Mouse (Mus musculus): Measurements from ENCODE around the gene T2.
A peak's percentile ranks its signal among the peaks of the same experiment; 100 is the strongest.
"Not testable (repeated sequence)": the region's sequence is repeated elsewhere in the genome, so short reads cannot be mapped to it uniquely, and the experiment has no call there.

T2 gene

DNA sequence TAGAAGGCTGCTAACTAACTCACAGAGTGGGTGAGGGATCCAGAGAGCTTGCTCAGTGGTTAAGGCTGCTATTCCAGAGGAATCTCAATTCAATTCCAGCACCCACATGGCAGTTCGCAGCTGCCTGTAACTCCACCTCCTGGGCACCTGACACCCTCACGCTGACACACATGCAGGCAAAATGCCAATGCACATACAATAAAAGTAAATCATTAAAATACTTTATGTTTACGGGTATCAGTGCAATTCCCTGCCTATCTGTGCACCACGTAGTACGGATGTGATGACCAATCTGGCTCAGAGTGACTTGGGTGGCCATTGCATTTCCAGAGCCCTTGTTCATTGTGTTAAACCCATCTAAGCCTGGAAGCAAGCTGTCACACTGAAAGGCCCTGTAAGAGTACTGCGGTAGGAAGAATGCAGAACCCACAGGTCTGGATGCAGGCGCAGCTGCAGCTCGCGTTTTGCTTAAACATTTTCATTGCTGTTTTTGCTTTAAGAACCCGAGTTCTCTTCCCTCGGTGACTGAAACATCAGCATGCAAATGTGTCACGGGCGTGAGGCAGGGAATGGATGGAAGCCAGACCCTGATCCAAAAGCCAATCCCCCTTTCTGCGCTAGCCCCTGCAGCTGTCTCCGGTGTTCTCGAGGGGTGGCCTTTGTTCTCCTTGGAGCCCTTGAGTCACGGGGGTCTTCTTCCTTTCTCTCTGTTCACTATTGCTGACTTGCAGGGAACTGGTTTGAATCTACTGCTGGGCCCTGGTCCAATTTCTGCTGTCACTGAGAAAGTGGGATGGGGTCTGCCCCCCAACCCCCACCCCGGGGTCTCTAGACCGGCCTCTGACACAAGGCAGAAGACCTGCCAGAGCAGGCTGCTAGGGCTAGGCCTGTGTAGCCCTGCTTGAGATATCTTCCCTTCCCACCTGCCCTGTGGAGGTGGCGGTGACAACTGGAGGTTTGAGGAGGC, 12.0 kb downstream of the T2 start:
- peak; percentile 70 to 78 for DNase-seq (ENCODE audit: low spot score in 2 of 2)

DNA sequence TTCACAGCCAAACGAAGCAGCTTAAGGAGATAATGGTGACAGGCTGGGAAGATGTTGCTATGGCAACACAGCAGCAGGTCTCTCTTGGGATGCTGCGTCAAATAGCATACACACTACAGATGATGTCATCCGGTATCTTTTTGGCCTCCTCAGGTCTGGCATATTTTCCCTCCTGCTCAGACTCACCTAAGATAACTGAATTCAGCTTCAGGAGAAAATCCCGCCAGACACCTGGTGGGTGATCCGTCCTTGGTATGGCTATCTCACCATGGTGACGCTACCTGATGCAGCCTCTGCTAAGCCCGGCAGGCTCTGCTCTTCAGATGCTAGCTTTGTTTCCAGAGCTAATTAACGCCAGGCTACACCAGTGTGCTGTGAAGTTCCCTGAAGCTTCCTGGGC, 12.8 kb downstream of the T2 start:
- peak; percentile 81 to 94 for DNase-seq (ENCODE audit: low spot score in 2 of 2)

GRCm38 (mm10) chr17:8369171-8369570, 13.4 kb downstream of the T2 start:
- DNase-seq (ENCODE audit: low spot score in 2 of 2), result no peak

GRCm38 (mm10) chr17:8370634-8371229, 14.9 kb downstream of the T2 start:
- peak in 1 of 2 experiments; percentile 50 for DNase-seq (ENCODE audit: low spot score in 2 of 2)

GRCm38 (mm10) chr17:8371834-8372233, 16.0 kb downstream of the T2 start:
- peak; percentile 92 to 94 for DNase-seq (ENCODE audit: low spot score in 2 of 2)

GRCm38 (mm10) chr17:8372286-8373046, 16.7 kb downstream of the T2 start:
- DNase-seq (ENCODE audit: low spot score in 2 of 2), result peak; percentile 87 to 90

DNA sequence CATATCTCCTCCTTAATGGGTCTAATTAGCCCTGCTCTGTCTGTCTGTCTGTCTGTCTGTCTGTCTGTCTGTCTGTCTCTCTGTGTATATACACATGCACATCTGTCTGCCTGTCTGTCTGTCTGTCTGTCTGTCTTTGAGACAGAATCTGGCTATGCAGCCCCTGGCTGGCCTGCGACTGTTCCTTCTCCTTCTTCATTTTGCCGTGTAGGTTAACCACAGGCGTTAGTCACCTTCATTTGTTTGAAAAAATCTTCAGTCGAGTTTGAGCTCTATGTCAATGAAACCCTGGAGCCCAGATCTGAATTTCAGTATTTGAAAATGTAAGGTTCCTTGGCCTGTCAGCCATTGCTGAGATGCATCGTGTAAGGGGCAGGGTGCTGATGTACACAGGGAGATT, 21.5 kb downstream of the T2 start:
- no peak for DNase-seq (ENCODE audit: low spot score in 2 of 2)

GRCm38 (mm10) chr17:8385441-8385840, 29.6 kb downstream of the T2 start:
- no peak for DNase-seq (ENCODE audit: low spot score in 2 of 2)

- peak; percentile 44 to 74 for DNase-seq (ENCODE audit: low spot score in 2 of 2)
Observed at GRCm38 (mm10) chr17:8388463-8388862, 32.7 kb downstream of the T2 start.

DNA sequence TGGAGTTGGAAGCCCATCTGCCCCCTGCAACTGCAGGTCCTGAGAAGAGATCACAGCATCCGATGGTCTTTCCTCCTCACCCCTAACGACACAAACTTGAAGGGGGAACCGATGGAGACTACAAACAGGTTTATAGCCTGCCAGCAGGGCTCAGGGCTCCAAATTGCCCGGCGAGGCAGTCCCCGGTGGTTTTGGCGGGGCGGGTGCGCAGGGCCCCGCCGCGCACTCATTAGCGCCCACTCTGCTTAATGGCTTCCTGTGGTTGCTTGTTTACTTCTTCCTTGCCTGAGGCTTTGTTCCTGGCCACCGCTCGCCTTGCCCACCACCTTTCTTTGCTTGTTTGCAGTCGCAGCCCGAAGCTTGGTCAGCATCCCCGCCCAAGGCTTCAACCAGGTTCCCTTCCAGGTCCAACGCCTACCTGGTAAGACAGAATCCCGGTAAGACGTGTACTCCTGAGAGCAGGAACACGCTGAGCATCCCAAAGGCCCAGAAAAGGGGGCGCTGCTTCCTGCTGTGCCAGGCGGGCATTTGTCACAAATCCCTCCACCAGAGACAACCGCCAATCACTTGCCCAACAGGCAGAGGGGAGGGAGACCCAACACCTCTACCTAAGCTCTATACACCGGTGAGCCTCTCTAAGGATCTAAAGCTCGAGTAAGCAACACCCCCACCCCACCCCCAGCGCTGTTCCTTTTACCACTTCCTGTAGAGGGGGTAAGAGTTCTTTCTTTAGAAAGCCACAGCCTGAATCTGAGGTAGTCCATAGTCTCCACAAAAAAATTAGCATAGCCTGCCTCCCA, 33.4 kb downstream of the T2 start:
- no peak for DNase-seq (ENCODE audit: low spot score in 2 of 2)

- DNase-seq (ENCODE audit: low spot score in 2 of 2), result no peak
Observed at GRCm38 (mm10) chr17:8389790-8390095, 34.0 kb downstream of the T2 start.

GRCm38 (mm10) chr17:8390487-8390886, 34.7 kb downstream of the T2 start:
- DNase-seq (ENCODE audit: low spot score in 2 of 2), result no peak

GRCm38 (mm10) chr17:8396371-8396770, 40.6 kb downstream of the T2 start:
- no peak for DNase-seq (ENCODE audit: low spot score in 2 of 2)

DNA sequence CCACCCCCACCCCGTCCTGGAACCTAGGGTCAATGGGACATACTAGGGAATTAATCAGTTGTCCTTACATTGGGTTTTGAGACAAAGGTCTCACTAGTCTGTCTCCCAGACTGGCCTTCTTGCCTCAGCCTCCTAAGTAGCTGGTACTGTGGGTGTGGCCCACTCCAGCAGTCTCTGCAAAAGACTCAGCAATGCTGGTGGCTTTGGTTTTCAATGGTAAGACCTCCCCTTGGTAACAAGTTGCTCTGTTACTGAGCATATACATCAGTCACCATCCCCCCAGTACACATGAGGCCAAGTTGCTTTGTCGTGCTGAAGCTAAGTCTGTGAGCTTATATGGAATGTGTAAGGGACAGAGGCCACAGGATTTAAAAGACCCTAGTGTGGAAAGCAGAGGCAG, 42.2 kb downstream of the T2 start:
- DNase-seq (ENCODE audit: low spot score in 2 of 2), result no peak

GRCm38 (mm10) chr17:8403932-8404331, 48.1 kb downstream of the T2 start:
- DNase-seq (ENCODE audit: low spot score in 2 of 2), result not testable (repeated sequence)

GRCm38 (mm10) chr17:8406285-8406684, 50.5 kb downstream of the T2 start:
- no peak for DNase-seq (ENCODE audit: low spot score in 2 of 2)

- not testable (repeated sequence) for DNase-seq (ENCODE audit: low spot score in 2 of 2)
Observed at GRCm38 (mm10) chr17:8408002-8408401, 52.2 kb downstream of the T2 start.

DNA sequence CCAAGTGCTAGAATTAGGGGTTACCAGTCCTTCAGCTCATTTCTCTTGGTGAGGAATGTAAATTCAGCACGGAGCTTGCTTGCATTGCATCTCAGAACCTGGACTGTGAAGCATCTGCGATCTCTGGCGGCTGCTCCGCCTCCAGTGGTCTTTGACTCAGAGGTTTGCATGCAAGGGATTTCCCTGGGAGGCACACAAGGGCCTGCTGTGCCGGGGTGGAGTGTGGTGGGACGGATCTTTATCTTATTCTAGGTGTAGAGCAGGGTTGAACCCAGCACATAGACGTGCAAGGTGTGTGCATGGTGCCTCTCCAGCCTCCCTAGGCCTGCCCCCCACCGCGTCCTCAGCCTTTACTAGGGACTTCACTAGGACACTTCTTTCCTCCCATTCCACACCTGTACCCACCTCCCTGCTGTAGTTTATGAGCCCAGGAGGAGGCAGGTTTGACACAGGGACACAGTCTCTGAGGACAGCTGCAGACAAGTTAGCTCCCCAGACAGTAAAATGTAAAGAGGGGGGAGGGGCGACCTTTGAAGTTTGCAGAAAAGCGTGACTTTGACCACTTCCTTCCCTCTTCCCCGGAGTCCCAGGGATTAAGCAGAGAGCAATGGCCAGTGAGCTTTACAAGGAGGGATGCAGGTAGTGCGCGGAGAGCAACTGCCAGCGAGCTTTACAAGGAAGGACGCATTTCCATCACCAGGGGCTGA, 53.0 kb downstream of the T2 start:
- no peak for DNase-seq (ENCODE audit: low spot score in 2 of 2)

GRCm38 (mm10) chr17:8410330-8410729, 54.5 kb downstream of the T2 start:
- no peak for DNase-seq (ENCODE audit: low spot score in 2 of 2)

DNA sequence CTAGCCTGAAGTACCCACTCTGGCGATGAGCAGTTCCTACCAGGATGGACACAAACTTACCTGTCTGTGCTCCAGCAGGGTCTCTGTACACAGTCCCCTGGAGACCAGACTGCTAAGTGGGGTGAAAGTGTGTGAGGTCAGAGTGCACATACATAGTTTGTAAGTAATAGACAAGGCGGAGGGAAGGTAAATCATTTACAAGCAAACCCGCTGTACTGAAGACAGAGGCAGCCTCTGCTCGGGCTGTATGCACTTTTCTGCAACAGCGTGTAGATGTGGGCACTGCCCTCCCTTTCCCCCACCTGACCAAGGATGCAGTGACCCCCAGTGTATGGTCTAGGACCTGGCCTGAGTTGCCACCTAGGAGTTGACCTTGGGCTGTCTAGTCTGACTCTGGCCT, 57.9 kb downstream of the T2 start:
- no peak for DNase-seq (ENCODE audit: low spot score in 2 of 2)

DNA sequence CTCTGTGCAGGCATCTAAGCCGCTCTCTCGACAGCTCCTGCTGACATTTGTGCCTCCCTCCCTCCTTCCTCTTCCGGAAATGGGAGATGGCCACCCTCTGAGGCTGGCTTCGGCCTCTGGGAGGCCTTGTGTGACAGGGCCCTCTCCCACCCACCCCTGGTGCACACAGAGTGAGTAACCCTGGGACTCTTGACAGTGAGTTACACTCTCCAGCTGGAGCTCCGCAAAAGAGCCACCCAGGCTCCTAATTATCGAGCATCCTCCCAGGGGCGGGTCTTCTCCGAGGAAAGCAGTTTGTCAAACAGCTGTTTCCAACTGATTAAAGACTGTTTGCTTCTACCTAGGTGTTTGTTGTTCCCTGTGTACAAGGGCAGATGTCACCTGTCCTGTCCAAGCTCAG, 59.7 kb downstream of the T2 start:
- no peak for DNase-seq (ENCODE audit: low spot score in 2 of 2)
